In genomic region chr6:145904169-145904568, GRCm38 (mm10) we compare ENCODE assay signal across 17 mouse cellular contexts. TPM values are rescaled to one million over a fixed set of nuclear protein-coding genes. Genes with fewer than 3 reads are reported as not detected.
"Had no signal": no experiment of that assay in that cellular context is flagged by ENCODE, and none has a peak within 500 bp of the region (broad histone marks: within the 10 kb centered on the region; RNA-seq: fewer than 3 reads in every experiment).

No protein-coding gene starts in this region.

- ATAC-seq: lung, postnatal 0 days; midbrain, embryonic 16.5 days had no signal

- H3K4me1 ChIP-seq: limb, embryonic 10.5 days; liver, embryonic 15.5 days; neural tube, embryonic 13.5 days had no signal

- H3K36me3 ChIP-seq: limb, embryonic 10.5 days; liver, embryonic 15.5 days; midbrain, embryonic 10.5 days; neural tube, embryonic 13.5 days had no signal

- H3K4me3 ChIP-seq: left cerebral cortex, adult 2 months; limb, embryonic 10.5 days; liver, embryonic 15.5 days; midbrain, embryonic 10.5 days; neural tube, embryonic 13.5 days had no signal

- H3K9me3 ChIP-seq: limb, embryonic 10.5 days; liver, embryonic 15.5 days; midbrain, embryonic 10.5 days; neural tube, embryonic 13.5 days had no signal

- H3K27me3 ChIP-seq: liver, embryonic 15.5 days; neural tube, embryonic 13.5 days had no signal

- H3K27ac ChIP-seq: left cerebral cortex, adult 2 months; limb, embryonic 10.5 days; liver, embryonic 15.5 days; midbrain, embryonic 10.5 days; neural tube, embryonic 13.5 days had no signal

- DNase-seq: kidney, postnatal 25 days; lung, adult 2 months; lung, postnatal 4 days; retina, postnatal 1 day; right cerebral cortex, postnatal 4 days; spleen, adult 18-20 months; thymus, adult 2 months; thymus, postnatal 36 days had no signal

- H3K9ac ChIP-seq: liver, embryonic 15.5 days; neural tube, embryonic 13.5 days had no signal

- H3K4me2 ChIP-seq: liver, embryonic 11.5 days; liver, embryonic 15.5 days; neural tube, embryonic 13.5 days had no signal

RNA-seq across cellular contexts. Expression of gene Sspn, which starts 27.3 kb away (rescaled TPM):
- total RNA-seq: megakaryocyte, adult 5-6 weeks had no signal

RNA-seq across cellular contexts. Expression of gene Bhlhe41, which starts 38.8 kb away (rescaled TPM):
- total RNA-seq: megakaryocyte, adult 5-6 weeks had no signal
